Mouse (Mus musculus) spleen, postnatal 36 days (tissue): ENCODE measurements around the gene H3f3a.

Source experiments
- DNase-seq, 2 experiments: peaks; one replicate each; pipeline ENCODE4 v3.0.0; 2022; ENCODE audit warnings: low spot score in 2 of 2, mixed read lengths in 1 of 2

The H3f3a gene

DNA sequence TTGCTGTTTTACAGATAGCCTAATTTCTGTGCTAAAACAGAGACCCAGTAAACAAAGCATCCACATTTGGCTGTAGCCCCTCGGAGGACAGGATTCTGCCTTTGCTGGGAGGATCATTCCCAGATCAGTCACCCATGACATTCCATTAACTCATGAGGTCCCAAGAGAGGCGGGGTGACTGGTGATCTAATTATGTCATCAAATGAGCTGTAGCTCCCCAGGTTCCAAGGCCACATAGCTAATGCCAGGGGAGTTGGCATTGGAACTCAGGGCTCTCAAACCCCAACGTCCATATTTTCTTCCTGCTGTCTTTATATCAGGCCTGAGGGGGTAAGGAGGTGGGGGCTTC lies 30.2 kb downstream of the H3f3a start:
- DNase-seq = no peak

GRCm38 (mm10) chr1:180782906-180783579 lies 30.7 kb downstream of the H3f3a start:
- DNase-seq = no peak

GRCm38 (mm10) chr1:180781250-180781649 lies 32.5 kb downstream of the H3f3a start:
- DNase-seq = no peak

DNA sequence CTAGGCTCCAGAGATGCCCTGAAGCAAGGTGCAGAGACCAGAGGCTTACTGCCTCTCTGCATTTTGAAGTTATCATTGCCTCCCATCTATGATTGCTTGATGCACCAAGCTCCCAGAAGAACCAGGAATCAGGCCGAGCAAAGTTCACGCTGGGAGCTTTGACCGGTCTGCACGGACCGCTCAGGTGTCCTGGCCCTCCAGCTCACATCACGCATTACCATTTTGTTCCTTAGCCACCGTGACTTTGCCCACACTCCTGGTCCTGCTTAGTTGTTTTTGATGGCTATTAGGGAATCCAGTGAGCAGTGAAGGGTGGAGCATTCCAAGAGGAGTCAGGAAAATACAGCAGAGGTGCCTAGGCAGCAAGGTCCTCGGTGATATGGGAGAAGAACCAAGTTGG lies 33.5 kb downstream of the H3f3a start:
- DNase-seq = no peak

DNA sequence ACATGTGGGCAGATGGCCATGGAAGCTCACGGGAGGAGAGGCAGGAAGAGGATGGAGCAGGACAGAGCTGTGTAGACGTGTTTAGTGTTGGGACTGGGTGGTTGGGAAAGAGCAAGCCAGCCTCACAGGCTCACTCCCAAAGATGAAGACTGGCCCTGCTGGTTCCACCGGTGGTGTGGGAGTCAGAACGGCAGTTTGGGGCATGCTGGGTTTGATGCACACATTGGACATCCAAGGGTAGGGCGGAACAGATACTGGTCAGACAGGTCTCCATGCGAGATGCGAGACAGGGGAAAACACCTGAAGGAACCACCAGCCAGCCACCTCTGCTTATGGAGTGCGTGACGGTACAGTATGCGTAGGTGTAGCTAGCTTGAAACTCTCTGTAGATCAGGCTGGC lies 34.8 kb downstream of the H3f3a start:
- no peak for DNase-seq

- no peak for DNase-seq
Observed at GRCm38 (mm10) chr1:180778403-180778754, 35.4 kb downstream of the H3f3a start.

GRCm38 (mm10) chr1:180777660-180778402 lies 35.9 kb downstream of the H3f3a start:
- peak; percentile 70 to 77 for DNase-seq

DNA sequence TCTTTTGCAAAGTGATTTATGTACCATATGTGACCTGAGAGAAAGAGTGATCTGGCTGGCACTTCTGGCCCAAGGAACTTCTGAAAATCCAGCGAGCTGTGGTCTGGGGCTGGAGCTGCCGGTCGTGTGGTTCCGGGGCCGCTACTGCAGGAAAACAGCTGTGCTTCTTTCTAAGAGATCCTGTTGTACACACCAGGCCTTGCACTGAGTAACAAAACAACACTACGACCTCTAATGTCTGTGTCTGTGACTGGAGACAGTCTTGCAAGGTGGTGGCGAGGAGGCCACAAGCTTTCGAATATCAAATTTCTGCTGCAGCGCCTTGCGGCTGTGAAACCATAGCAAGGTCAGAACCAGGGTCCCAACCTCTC lies 36.5 kb downstream of the H3f3a start:
- no peak for DNase-seq

- DNase-seq = no peak
Observed at GRCm38 (mm10) chr1:180776494-180776893, 37.2 kb downstream of the H3f3a start.

- DNase-seq = no peak
Observed at GRCm38 (mm10) chr1:180775849-180776493, 37.8 kb downstream of the H3f3a start.

- no peak for DNase-seq
Observed at GRCm38 (mm10) chr1:180775317-180775716, 38.4 kb downstream of the H3f3a start.

- DNase-seq = no peak
Observed at GRCm38 (mm10) chr1:180774664-180775063, 39.1 kb downstream of the H3f3a start.

DNA sequence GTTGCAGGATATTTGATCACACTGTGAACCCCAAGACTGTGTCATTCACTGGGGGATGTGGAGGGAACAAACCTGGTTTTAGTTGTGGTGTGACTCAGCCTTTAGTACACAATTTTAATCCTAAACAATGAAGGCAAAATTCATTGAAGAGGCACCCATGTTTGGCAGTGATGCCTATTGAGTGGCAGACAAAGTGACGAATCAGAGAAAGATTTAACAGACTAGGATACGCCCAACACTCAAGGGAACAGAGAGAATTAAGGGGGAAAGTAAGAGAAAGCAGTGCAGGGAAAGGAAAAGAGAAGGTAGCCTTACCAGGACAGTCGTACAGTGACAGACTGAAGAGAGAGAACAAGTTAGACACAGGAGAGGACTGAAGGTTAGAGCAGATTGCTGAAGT lies 41.5 kb downstream of the H3f3a start:
- DNase-seq = no peak

GRCm38 (mm10) chr1:180771722-180772121 lies 42.0 kb downstream of the H3f3a start:
- peak in 1 of 2 experiments; percentile 32 for DNase-seq

- peak; percentile 78 to 79 for DNase-seq
Observed at GRCm38 (mm10) chr1:180771306-180771705, 42.4 kb downstream of the H3f3a start.

DNA sequence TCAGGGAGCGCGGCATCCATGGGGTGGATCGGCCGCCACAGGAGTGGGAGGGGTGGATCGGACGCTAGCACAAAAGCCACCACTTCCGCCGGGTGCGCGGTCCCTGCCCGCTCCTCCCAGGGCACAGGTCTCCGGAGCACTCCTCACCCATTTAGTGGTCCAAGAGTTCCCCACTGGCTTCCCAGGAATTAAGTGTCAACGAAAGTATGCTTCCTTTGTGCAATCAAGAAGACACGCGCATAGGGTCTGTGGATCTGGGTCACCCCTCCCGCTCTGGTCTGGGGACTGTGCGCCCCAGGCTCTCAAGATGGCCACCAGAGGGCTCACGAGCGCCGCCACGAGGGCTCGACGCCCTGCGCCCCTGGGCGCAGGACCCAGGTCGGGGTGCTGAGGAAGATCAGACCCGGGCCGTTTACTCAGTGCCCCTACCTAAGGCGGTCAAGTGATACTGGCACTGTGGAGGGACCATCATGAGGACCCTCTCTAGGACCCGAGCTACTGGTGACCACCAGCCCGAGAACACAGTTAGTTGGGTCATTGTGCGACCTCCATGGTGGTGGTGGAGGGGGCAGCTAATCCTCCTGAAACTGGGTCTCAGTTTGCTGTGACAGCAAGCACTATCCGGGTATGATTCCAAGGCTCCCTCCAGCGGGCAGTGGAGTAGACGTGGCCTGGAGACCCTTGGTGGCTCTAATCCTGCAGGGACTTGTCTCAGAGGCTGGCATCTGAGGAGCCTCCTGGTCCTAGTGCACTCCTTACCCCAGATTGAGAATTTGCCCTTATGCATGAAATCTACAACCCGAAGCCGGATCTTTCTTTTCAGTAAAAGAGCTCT lies 45.2 kb downstream of the H3f3a start:
- DNase-seq = peak; percentile 71 to 77

DNA sequence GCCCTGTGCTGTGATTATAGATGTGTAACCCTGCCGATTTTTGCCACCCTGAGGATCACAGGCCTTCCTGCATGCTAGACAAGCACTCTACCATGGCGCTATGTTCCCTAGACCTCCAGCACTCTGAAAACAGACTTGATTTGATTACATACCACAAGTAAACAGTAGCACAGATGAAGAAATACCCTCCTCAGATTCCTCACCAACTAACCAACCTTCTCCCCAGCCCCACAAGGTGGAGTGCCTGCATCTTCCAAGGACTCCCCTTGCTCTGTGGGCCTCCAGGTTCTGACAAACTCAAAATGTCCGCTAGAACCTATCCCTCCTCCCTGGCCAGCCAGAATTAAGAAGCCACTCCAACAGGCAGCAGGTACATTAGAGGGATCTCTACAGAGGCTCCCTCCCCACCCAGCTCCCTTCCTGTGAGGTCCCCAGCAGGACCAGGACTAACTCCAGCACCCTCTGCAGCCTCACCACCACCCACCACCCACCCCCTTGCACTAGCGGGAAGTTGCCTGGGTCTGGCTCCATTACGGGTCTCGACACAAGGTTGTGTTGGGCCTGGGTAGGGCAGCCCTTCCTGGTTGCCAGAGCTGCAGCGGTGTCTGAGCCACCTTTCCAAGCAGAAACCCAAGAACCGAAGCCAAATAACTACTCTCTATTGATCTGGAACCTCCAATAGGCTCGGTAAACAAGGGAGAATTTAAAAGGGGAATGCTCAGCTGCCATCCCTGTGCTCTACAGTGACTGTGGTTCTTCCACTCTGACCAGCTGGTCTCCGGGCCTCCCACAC lies 46.0 kb downstream of the H3f3a start:
- DNase-seq = peak in 1 of 2 experiments; percentile 31

DNA sequence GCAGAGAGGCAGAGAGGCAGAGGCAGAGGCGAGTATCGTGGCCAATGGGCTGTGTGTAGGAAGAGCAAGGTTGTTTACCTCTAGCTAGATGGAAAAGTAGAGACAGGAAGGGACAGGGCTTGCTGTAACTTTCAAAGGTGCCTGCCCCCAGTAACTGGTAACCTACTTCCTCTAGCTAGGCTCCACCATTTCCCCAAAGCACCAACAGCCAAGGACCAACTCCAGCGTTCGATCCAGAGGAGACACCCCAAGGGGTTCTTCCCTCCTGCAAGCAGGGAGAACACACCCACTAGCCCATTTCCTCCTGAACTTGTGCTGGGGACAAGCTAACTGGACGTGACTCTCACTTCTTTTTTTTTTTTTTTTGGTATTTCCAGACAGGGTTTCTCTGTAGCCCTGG lies 47.2 kb downstream of the H3f3a start:
- peak; percentile 61 to 66 for DNase-seq

DNA sequence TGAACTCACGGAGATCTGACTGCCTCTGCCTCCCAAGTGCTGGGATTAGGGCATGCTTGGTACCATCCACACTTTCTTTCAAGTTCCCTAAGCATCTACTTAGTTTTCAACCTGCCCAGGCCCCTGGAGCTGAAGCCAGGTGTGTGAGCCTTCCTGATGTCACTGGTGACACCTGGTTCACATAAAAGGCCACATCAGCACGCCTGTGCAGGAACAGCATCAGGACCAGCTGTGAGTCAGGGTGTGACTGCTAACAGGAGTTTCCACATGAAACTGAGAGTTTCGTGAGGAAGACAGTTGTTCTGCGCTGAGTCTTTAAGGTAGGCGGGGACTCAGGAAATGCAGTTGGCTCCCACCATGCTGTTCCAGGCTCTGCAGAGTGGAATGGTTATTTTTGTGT lies 48.4 kb downstream of the H3f3a start:
- no peak for DNase-seq

GRCm38 (mm10) chr1:180763828-180764227 lies 49.9 kb downstream of the H3f3a start:
- DNase-seq = peak; percentile 72 to 81

DNA sequence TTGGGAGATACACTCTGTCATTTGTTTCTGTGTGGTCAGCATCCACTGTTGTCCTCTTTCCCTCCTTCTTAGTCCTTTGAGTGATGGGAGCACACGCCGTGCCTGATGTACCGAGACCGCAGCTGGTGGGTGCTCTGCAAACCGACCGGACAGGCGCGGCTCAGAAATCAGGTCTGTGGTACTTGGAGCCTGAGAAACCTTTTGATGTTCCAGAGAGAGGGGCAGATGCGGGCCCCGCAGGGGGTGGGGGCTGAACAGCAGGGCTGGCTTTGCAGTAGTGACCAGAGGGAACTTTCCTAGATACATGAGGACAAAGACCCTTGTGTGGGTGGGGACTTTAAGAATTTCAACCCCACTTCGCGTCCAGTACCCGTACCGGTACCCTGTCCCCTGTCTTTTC lies 50.4 kb downstream of the H3f3a start:
- no peak for DNase-seq
